Mouse (Mus musculus) embryo, embryonic 10 days (tissue): Measurements from ENCODE around the gene Ptpn23.
A peak's percentile ranks its signal among the peaks of the same experiment; 100 is the strongest.
"Not testable (repeated sequence)": the region's sequence is repeated elsewhere in the genome, so short reads cannot be mapped to it uniquely, and the experiment has no call there.

ENCODE experiments used
- DNase-seq: peaks from one replicate; pipeline ENCODE4 v3.0.0-alpha.2; 2015; ENCODE audit warnings: low spot score

Ptpn23 gene

GRCm38 (mm10) chr9:110408099-110408773, at the start of gene Ptpn23:
Ptpn23 (minus strand) TSS chr9:110408213.
- DNase-seq, result peak; percentile 97

GRCm38 (mm10) chr9:110452523-110452922, 44.5 kb upstream of the Ptpn23 start:
- DNase-seq, result no peak

- DNase-seq, result peak; percentile 79
Observed at GRCm38 (mm10) chr9:110448857-110449617, 41.0 kb upstream of the Ptpn23 start.

- no peak for DNase-seq
Observed at GRCm38 (mm10) chr9:110448356-110448755, 40.3 kb upstream of the Ptpn23 start.

GRCm38 (mm10) chr9:110440559-110440958, 32.5 kb upstream of the Ptpn23 start:
- no peak for DNase-seq

- no peak for DNase-seq
Observed at GRCm38 (mm10) chr9:110440049-110440448, 32.0 kb upstream of the Ptpn23 start.

- DNase-seq, result no peak
Observed at GRCm38 (mm10) chr9:110436041-110436440, 28.0 kb upstream of the Ptpn23 start.

GRCm38 (mm10) chr9:110433045-110433444, 25.0 kb upstream of the Ptpn23 start:
- DNase-seq, result no peak

GRCm38 (mm10) chr9:110431241-110431640, 23.2 kb upstream of the Ptpn23 start:
- DNase-seq, result no peak

GRCm38 (mm10) chr9:110419511-110420112, 11.6 kb upstream of the Ptpn23 start, which contains the start of gene Ngp:
Ngp (plus strand) TSS chr9:110419747.
- DNase-seq, result no peak

- DNase-seq, result peak; percentile 72
Observed at GRCm38 (mm10) chr9:110413785-110414184, 5.8 kb upstream of the Ptpn23 start.

- DNase-seq, result no peak
Observed at GRCm38 (mm10) chr9:110412926-110413325, 4.9 kb upstream of the Ptpn23 start.

- DNase-seq, result peak; percentile 95
Observed at GRCm38 (mm10) chr9:110410908-110411887, 3.2 kb upstream of the Ptpn23 start.

- DNase-seq, result peak; percentile 46
Observed at GRCm38 (mm10) chr9:110407311-110408098, 508 bp downstream of the Ptpn23 start.

GRCm38 (mm10) chr9:110403240-110403639, 4.8 kb downstream of the Ptpn23 start:
- DNase-seq, result not testable (repeated sequence)

GRCm38 (mm10) chr9:110402731-110403130, 5.3 kb downstream of the Ptpn23 start:
- DNase-seq, result no peak

GRCm38 (mm10) chr9:110400650-110401049, 7.4 kb downstream of the Ptpn23 start:
- DNase-seq, result no peak

GRCm38 (mm10) chr9:110393295-110393694, 14.7 kb downstream of the Ptpn23 start:
- no peak for DNase-seq

GRCm38 (mm10) chr9:110390843-110391242, 17.2 kb downstream of the Ptpn23 start:
- no peak for DNase-seq

GRCm38 (mm10) chr9:110388011-110388410, 20.0 kb downstream of the Ptpn23 start:
- DNase-seq, result no peak
